Mouse (Mus musculus) thymus, postnatal 0 days (tissue): ENCODE data around the gene Bbip1. TPM values are rescaled to one million over a fixed set of nuclear protein-coding genes. Genes with fewer than 3 reads are reported as not detected.
A peak's percentile ranks its signal among the peaks of the same experiment; 100 is the strongest.
"Not testable (repeated sequence)": the region's sequence is repeated elsewhere in the genome, so short reads cannot be mapped to it uniquely, and the experiment has no call there.

Experiments used
- DNase-seq: peaks from one replicate; pipeline ENCODE4 v3.0.0-alpha.2; 2015; ENCODE audit warnings: low spot score
- polyA plus RNA-seq: library from polyadenylated mRNA; unstranded; fragments of >200 nt; fragmentation: Nextera tagmentation; extraction: Ambion mirVana; gene quantifications from 2 replicates; pipeline ENCODE4 v1.2.1, GENCODE M21; 2015

Bbip1 gene
- polyA plus RNA-seq, 1 experiment from 2014 or later = 139 TPM

GRCm38 (mm10) chr19:53926705-53927104 lies 17.7 kb downstream of the Bbip1 start:
- DNase-seq = no peak

- peak; percentile 67 for DNase-seq
Measured at GRCm38 (mm10) chr19:53925338-53925751, 19.1 kb downstream of the Bbip1 start.

- DNase-seq = not testable (repeated sequence)
Measured at GRCm38 (mm10) chr19:53921996-53922395, 22.4 kb downstream of the Bbip1 start.

- no peak for DNase-seq
Measured at GRCm38 (mm10) chr19:53919541-53919940, 24.9 kb downstream of the Bbip1 start.

- DNase-seq = no peak
Measured at GRCm38 (mm10) chr19:53914950-53915349, 29.5 kb downstream of the Bbip1 start.

GRCm38 (mm10) chr19:53906703-53907070 lies 37.7 kb downstream of the Bbip1 start:
- not testable (repeated sequence) for DNase-seq

- DNase-seq = no peak
Measured at GRCm38 (mm10) chr19:53906033-53906702, 38.3 kb downstream of the Bbip1 start.

GRCm38 (mm10) chr19:53904833-53905480 lies 39.5 kb downstream of the Bbip1 start:
- no peak for DNase-seq

- DNase-seq = peak; percentile 74
Measured at GRCm38 (mm10) chr19:53903507-53904321, 40.7 kb downstream of the Bbip1 start.

GRCm38 (mm10) chr19:53902739-53903487 lies 41.5 kb downstream of the Bbip1 start:
- DNase-seq = peak; percentile 99

GRCm38 (mm10) chr19:53901931-53902738 lies 42.3 kb downstream of the Bbip1 start:
- DNase-seq = peak; percentile 67

- DNase-seq = peak; percentile 22
Measured at GRCm38 (mm10) chr19:53899941-53900610, 44.4 kb downstream of the Bbip1 start.

GRCm38 (mm10) chr19:53898970-53899900 lies 45.2 kb downstream of the Bbip1 start:
- no peak for DNase-seq

- no peak for DNase-seq
Measured at GRCm38 (mm10) chr19:53898498-53898897, 45.9 kb downstream of the Bbip1 start.

GRCm38 (mm10) chr19:53898046-53898445 lies 46.4 kb downstream of the Bbip1 start:
- no peak for DNase-seq

- peak; percentile 24 for DNase-seq
Measured at GRCm38 (mm10) chr19:53894538-53895121, 49.8 kb downstream of the Bbip1 start.

- peak; percentile 84 for DNase-seq
Measured at GRCm38 (mm10) chr19:53893711-53894171, 50.7 kb downstream of the Bbip1 start.

- DNase-seq = peak; percentile 49
Measured at GRCm38 (mm10) chr19:53892838-53893359, 51.5 kb downstream of the Bbip1 start.
